Mouse (Mus musculus) left cerebral cortex, postnatal 10 days (tissue): ENCODE results near the gene Rcl1. TPM values are rescaled to one million over a fixed set of nuclear protein-coding genes. Genes with fewer than 3 reads are reported as not detected.
A peak's percentile ranks its signal among the peaks of the same experiment; 100 is the strongest.

Experiments
- DNase-seq, 2 experiments: peaks; one replicate each; pipeline ENCODE4 v3.0.0; 2021 to 2022; ENCODE audit warnings: low spot score in 2 of 2, mixed read lengths in 1 of 2; ENCODE audit errors: extremely low spot score in 1 of 2
- intact Hi-C: fragments of 180-260 bp; cut with DNase I; formaldehyde crosslinking; loops from one replicate; pipeline ENCODE4 v1.15.1; 2025
- microRNA-seq: library from miRNA; unstranded; fragments of <30 nt; microRNA quantifications from one replicate; pipeline ENCODE4 v1.2.0, GENCODE M21; 2022
- total RNA-seq, 2 experiments: library from RNA; stranded (reverse); gene quantifications; 2 replicates each; pipeline ENCODE4 v1.2.3; 2021

The Rcl1 gene
- total RNA-seq, 2 experiments from 2014 or later = 19.6 to 19.8 TPM

- peak in 1 of 2 experiments; percentile 27 for DNase-seq
- intact Hi-C loops = no loop called here
Observed at GRCm38 (mm10) chr19:29185552-29186232, 84.5 kb downstream of the Rcl1 start.

GRCm38 (mm10) chr19:29188879-29189278, 87.7 kb downstream of the Rcl1 start:
- intact Hi-C loops = no loop called here
- DNase-seq = no peak

Small RNA genes within 50 kb of the gene (microRNA-seq; reads per million reads assigned to microRNA genes)
- 400 reads per million, percentile 68 among the genes with 10 or more reads in this experiment for gene Mir101b

Other genes with a start within 250 kb of the Rcl1 start
- 10 to 100 TPM; 30.4 to 36.5 TPM for gene Plpp6, start 137.4 kb upstream of the Rcl1 start, total RNA-seq
- gene 4430402I18Rik, start 133.6 kb upstream of the Rcl1 start, total RNA-seq = 1 to 10 TPM; 5.1 to 7.1 TPM
- 10 to 100 TPM; 72.6 to 73.7 TPM for gene Cdc37l1, start 111.0 kb upstream of the Rcl1 start, total RNA-seq
- gene Ak3, start 53.4 kb upstream of the Rcl1 start, total RNA-seq = 10 to 100 TPM; 43.5 to 46.5 TPM
- 10 to 100 TPM; 28.5 to 29.2 TPM for gene Jak2, start 150.5 kb downstream of the Rcl1 start, total RNA-seq
- under 1 TPM in 1 of 2 experiments, not detected in 1; 0.53 TPM for gene Insl6, start 224.0 kb downstream of the Rcl1 start, total RNA-seq
- 1 to 10 TPM; 2.0 to 2.6 TPM for gene Rln1, start 233.3 kb downstream of the Rcl1 start, total RNA-seq